9 mouse cellular contexts compared by ENCODE assay signal in the genomic region with DNA sequence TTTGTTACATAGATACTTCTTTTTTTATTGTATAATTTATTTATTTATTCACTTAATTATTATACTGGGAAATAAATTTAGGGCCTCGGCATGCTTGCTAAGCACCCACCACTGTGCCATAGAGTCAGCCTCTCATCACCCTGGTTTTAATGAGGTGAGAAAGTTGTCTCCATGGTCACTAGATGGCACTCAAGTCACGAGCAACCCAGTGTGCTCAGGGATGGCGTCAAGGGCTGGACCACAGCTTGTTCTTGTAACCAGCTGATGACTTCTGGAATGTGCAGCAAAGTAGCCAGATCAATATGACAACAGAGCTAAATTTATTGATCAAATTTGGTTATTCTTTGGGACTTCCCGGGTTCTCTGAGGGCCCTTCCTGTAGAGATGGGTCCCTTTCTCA.
A peak's percentile ranks its signal among the peaks of the same experiment; 100 is the strongest.
DNase-seq lines count a peak whose midpoint lies in the region; ATAC-seq and TF ChIP-seq lines count a peak whose summit lies in the region.
"Had no signal": no experiment of that assay in that cellular context is flagged by ENCODE, and none has a peak within 500 bp of the region (broad histone marks: within the 10 kb centered on the region; RNA-seq: fewer than 3 reads in every experiment).

No protein-coding gene starts in this region.

- 32% methylated on average over 4 of the region's 4 CpGs for WGBS in heart, embryonic 11.5 days (ENCODE audit: insufficient replicate concordance)
- 23% methylated on average over 4 of the region's 4 CpGs for WGBS in intestine, postnatal 0 days
- WGBS in small intestine, adult 2 months: 9% methylated on average over 4 of the region's 4 CpGs

- no peak overlapping the region for H3K4me3 ChIP-seq in heart, embryonic 11.5 days (ENCODE audit: low read depth, low read length)
- no peak overlapping the region for H3K4me3 ChIP-seq in intestine, postnatal 0 days (ENCODE audit: low read depth, low read length)
- H3K4me3 ChIP-seq in small intestine, adult 2 months (ENCODE audit: low read depth, low read length): no peak overlapping the region
- H3K4me3 ChIP-seq: liver, embryonic 15.5 days had no signal

- DNase-seq in heart, postnatal 4 days: peak; percentile 52
- peak; percentile 71 for DNase-seq in MN1 (ENCODE audit: low spot score)
- DNase-seq in embryo, embryonic 10.5 days (ENCODE audit: low spot score): peak; percentile 85
- DNase-seq in lung, postnatal 36 days: peak; percentile 36
- no peak for DNase-seq in gastrocnemius, postnatal 10 days

- H3K27me3 ChIP-seq in heart, embryonic 11.5 days (ENCODE audit: control insufficient read depth, insufficient read depth, low read length): no peaks in the 10 kb centered on the region
- H3K27me3 ChIP-seq in intestine, postnatal 0 days (replicated peaks; ENCODE audit: control insufficient read depth, insufficient read depth, low read length): no peaks in the 10 kb centered on the region
- no peaks in the 10 kb centered on the region for H3K27me3 ChIP-seq in small intestine, adult 2 months (ENCODE audit: control insufficient read depth, insufficient read depth, low read length)
- H3K27me3 ChIP-seq: liver, embryonic 15.5 days had no signal

- H3K36me3 ChIP-seq in heart, embryonic 11.5 days (ENCODE audit: control insufficient read depth, insufficient read depth, low read length): peaks cover 6% of the 10 kb centered on the region; the same call in 1 of the 2 replicates
- H3K36me3 ChIP-seq in intestine, postnatal 0 days (ENCODE audit: control insufficient read depth, insufficient read depth): no peaks in the 10 kb centered on the region
- no peaks in the 10 kb centered on the region for H3K36me3 ChIP-seq in small intestine, adult 2 months (ENCODE audit: control insufficient read depth, insufficient read depth, low read length)
- H3K36me3 ChIP-seq: liver, embryonic 15.5 days had no signal

- no peak overlapping the region for H3K27ac ChIP-seq in heart, embryonic 11.5 days (ENCODE audit: low read depth, low read length)
- H3K27ac ChIP-seq in intestine, postnatal 0 days (ENCODE audit: low read depth, low read length): no peak overlapping the region
- no peak overlapping the region for H3K27ac ChIP-seq in small intestine, adult 2 months (ENCODE audit: insufficient read depth, low read depth, low read length)
- H3K27ac ChIP-seq: liver, embryonic 15.5 days had no signal

- ATAC-seq in heart, embryonic 11.5 days (replicated peaks; ENCODE audit: insufficient number of reproducible peaks, low FRiP score, low TSS enrichment): no peak
- ATAC-seq in intestine, postnatal 0 days: no peak

- TF ChIP-seq CTCF in intestine, postnatal 0 days (IDR thresholded peaks at IDR 0.05; ENCODE audit: low read depth): peak; percentile 83
- TF ChIP-seq CTCF in small intestine, adult 2 months (IDR thresholded peaks at IDR 0.05; ENCODE audit: extremely low read depth, insufficient read length, insufficient replicate concordance, low read depth, low read length): peak; percentile 48; the same call in 1 of the 2 replicates

- no peaks in the 10 kb centered on the region for H3K4me1 ChIP-seq in heart, embryonic 11.5 days (ENCODE audit: control insufficient read depth, insufficient read depth, low read length)
- no peaks in the 10 kb centered on the region for H3K4me1 ChIP-seq in intestine, postnatal 0 days (replicated peaks; ENCODE audit: control insufficient read depth, insufficient read depth, low read length)
- no peaks in the 10 kb centered on the region for H3K4me1 ChIP-seq in small intestine, adult 2 months (ENCODE audit: control insufficient read depth, insufficient read depth, insufficient read length, low read length)
- H3K4me1 ChIP-seq: liver, embryonic 15.5 days had no signal

- H3K9ac ChIP-seq in heart, embryonic 11.5 days (ENCODE audit: low read depth, low read length): no peak overlapping the region
- no peak overlapping the region for H3K9ac ChIP-seq in intestine, postnatal 0 days (ENCODE audit: low read depth, low read length)
- H3K9ac ChIP-seq: liver, embryonic 15.5 days had no signal

- no peak overlapping the region for H3K4me2 ChIP-seq in heart, embryonic 11.5 days
- no peak overlapping the region for H3K4me2 ChIP-seq in intestine, postnatal 0 days (replicated peaks; ENCODE audit: low read depth)
- H3K4me2 ChIP-seq: liver, embryonic 15.5 days had no signal

- no peak for TF ChIP-seq POLR2A in small intestine, adult 2 months (IDR thresholded peaks at IDR 0.05; ENCODE audit: low read depth, low read length)

- H3K9me3 ChIP-seq in heart, embryonic 11.5 days (replicated peaks; ENCODE audit: control insufficient read depth, low read length): no peaks in the 10 kb centered on the region; the same call in 1 of the 2 replicates
- no peaks in the 10 kb centered on the region for H3K9me3 ChIP-seq in intestine, postnatal 0 days (ENCODE audit: control insufficient read depth)
- H3K9me3 ChIP-seq: liver, embryonic 15.5 days had no signal
